Mouse (Mus musculus) adrenal gland, postnatal 14 days (tissue): ENCODE results near the gene Egln3. TPM values are rescaled to one million over a fixed set of nuclear protein-coding genes. Genes with fewer than 3 reads are reported as not detected.
A peak's percentile ranks its signal among the peaks of the same experiment; 100 is the strongest.

Experiments
- DNase-seq: peaks from one replicate; pipeline ENCODE4 v3.0.0; 2021; ENCODE audit warnings: mixed read lengths
- total RNA-seq: library from RNA; stranded (reverse); gene quantifications from 2 replicates; pipeline ENCODE4 v1.2.3, GENCODE M21; 2021

Egln3 gene
- total RNA-seq, 1 experiment from 2014 or later: 6.6 TPM

GRCm38 (mm10) chr12:54202765-54203655, 650 bp downstream of the Egln3 start:
- peak; percentile 34 for DNase-seq

DNA sequence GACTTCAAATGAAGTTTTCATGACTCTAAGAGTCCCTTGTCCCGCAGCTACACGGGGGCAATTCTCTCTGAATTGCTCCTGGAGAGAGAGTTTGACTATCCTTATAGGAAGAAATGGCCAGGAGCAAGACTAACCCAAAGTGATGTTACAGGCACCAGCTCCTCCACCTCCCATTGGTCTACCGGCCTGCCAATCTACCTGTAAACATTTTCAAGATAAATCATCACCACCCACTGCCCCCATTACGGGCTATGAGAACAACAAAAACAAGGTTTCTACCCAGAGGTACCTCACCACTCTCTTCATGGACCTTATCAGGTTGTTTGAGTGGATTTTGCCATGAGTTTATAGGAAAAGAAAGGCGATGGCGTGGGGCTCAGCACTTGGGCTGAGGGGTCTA, 1.4 kb downstream of the Egln3 start:
- no peak for DNase-seq

DNA sequence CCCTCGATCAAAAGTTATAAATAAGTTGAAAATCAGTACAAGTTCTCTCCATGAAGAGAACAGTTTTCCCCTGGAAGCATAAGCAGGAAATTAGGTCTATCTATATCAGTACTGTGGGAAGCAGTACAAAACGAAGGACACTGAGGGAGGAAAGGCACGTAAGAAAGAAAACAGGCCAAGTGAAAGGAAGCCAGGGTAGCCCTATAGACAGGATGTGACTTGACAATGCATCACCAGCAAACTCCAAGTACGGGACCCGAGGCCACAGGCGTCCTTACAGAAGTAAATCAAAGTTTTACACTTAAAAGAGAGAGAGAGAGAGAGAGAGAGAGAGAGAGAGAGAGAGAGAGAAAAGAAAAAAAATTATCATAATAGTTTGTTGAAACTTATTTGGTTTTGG, 2.8 kb downstream of the Egln3 start:
- DNase-seq: no peak

- peak; percentile 47 for DNase-seq
Observed at GRCm38 (mm10) chr12:54200172-54200571, 3.5 kb downstream of the Egln3 start.

DNA sequence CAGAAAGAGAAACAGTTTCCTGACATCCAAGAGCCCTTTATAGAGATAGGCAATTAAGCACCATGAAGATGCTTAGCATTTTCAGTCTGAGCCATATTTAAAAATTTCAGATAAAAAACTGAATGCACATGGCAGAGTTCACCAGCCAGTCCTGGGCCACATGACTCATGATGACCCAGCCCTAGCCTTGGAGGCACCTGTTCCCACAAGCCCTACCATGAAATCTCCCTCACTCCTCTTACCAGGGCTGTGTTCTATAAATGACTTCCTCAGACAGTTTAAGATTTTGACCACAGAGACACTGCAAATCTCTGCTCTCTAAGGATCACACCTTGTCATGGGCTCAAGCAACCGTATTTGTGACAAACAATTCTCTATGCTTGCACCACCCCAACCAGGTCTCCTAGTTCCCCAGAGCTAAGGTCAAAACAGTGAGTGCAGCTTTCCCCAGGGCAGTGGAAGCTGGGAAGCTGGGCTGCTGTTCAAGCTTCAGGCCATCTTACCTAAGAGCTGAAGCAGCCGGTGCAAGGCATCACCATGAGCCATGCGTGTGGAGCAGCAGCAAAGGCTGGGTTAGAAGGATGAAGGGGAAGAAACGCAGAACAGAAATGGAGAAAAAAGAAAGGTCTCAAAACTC, 5.3 kb downstream of the Egln3 start:
- DNase-seq: peak; percentile 22

DNA sequence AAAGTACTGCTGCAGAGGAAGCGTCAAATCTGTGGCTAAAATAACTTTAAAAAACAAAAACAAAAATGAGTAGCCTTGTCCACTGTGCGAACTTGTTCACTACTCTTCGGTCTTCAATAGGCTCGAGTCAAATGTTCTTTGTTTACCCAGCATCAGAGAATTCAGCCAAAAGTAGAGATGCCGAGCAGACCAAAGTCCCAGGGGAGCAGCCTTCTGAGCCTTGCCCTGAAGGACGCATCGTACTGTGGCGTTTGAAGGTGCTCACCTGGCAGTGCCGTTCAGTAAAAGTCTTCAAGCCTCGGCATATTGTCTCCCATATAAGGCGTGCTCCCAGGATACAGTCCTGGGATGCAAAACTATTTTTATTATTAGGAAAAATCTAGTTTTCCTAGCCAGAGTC, 5.8 kb downstream of the Egln3 start:
- no peak for DNase-seq

GRCm38 (mm10) chr12:54197301-54197782, 6.3 kb downstream of the Egln3 start:
- no peak for DNase-seq

DNA sequence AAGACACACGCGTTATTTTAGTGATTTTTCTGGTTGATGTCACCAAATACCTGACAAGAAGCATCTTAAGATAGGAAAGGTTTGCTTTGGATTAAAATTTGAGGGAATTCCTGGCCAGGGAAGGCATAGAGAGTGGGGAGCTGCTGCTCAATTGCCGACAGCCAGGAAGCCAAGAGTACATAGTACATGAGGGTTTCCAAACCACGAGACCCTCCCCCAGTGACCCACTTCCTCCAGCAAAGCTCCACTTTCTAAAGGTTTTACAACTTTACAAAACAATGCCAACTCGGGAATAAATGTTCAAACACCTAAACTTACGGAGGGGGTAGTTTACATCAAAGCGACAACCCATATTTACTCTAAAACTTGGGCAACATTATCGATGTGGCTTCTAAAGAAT, 6.8 kb downstream of the Egln3 start:
- no peak for DNase-seq

DNA sequence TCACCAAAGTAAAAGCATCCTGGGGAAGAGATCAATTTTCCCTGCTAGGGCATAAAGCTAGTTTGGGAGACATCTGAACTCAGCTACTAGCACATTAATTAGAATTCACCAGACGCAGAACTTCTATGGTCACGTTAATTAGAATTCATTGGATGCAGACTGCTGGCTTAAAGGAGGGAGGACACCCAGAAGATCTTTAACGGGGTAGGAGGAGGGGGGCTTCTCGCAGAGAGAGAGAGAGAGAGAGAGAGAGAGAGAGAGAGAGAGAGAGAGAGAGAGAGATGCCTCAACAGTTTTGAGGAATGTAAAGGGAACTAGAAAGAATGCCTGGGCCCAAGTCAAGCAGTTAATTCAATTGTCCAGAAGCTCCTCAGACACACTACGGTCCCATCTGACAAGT, 9.5 kb downstream of the Egln3 start:
- DNase-seq: no peak

GRCm38 (mm10) chr12:54192305-54192661, 11.4 kb downstream of the Egln3 start:
- no peak for DNase-seq

DNA sequence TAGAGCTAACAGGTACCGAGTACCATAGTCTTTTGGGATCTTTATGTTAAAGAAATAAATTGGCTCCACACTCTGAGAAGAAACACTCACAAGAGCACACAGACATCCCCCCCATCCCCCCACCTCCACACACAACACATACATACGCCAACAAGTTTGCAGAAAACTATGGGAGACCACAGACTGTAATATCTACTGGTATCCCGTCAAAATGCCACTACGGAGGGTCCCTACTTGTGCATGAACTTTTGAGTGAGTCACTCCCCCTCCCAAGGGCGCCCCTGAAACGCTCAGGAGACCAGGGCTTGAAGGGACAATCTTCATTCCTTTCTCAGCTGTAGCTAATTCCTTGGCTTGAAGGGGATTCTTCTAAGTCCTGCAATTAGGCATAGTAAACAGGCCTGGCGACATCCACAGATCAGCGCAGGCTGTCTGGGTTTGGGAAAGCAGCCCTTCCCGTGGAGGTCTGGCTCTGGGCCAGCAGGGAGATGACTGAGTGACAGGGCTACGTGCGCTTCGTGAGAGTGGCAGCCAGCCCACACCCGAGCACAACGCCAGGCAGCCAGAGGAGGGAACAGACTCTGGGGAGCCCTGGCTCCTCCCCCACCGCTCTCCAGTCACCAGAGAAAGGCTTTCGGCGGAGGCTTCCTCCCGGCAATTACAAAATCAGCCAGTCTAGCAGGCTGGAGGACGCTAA, 11.9 kb downstream of the Egln3 start:
- DNase-seq: peak; percentile 93

DNA sequence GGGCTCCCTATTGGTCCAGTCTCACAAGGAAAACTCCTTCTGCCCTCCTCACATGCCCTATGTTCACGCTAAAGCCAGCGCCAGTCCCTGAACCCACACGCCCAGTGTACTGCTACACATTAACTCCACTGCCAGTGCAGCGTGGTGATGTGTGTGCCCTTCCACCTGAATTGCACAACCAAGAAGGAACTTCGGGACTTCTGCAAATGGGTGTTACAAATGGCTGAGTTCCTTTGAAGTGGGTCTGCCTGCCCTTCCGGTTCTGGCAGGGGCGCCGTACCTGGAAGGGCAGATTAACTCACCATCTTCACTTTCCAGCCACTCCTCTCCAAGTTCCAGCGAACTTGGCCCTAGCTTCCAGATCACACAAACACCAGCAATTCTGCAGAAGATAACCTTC, 12.5 kb downstream of the Egln3 start:
- peak; percentile 23 for DNase-seq

GRCm38 (mm10) chr12:54187812-54188600, 15.7 kb downstream of the Egln3 start:
- DNase-seq: peak; percentile 56

DNA sequence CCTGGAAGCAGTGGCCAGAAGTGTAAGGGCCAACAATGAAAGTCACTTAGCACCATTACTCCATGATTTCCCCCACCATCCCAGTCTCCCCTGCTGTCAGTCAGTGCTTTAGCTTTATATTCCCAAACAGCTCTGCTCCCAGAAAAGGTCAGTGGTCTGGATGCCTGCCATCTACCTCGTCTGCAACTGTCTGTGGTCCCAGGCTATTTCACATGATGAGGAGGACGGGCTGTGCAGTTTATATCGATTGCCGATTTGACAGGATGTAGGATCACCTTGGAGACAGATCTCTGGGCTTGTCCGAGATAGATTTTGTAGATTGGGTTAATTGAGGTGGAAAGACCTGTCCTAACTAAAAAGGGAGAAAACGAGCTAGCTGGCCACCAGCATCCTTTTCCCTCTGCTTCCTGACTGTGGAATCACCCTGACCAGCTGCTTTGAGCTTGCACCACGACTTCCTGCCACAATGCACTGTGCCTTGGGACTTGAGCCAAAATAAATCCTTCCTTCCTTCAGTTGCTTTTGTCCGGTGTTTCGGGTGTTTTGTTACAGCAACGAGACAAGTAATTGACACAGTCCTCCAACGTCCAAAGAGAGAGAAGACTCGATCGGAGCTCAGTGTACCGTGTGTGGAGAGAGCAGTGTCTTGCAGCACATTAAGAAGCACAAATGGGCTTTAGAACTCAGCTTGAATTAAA, 16.6 kb downstream of the Egln3 start:
- no peak for DNase-seq

DNA sequence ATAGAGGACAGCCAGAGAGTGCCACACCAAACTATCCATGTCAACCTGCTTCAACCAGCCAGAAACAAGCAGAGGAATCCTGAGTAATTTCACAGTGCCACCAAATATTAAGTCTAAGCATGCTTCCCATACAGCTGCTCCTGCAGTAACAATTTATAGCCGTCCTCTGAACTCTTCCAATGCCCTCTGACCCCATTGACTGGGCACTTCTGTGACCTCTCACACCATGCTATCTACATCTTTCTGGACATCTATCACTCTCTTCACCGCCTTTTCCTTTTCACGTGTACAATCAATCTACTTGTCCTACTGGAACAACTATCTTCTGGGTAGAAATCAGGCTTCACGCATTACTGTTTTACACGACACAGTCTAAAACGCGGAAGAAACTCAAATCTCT, 19.4 kb downstream of the Egln3 start:
- no peak for DNase-seq

GRCm38 (mm10) chr12:54178323-54178722, 25.3 kb downstream of the Egln3 start:
- DNase-seq: no peak

DNA sequence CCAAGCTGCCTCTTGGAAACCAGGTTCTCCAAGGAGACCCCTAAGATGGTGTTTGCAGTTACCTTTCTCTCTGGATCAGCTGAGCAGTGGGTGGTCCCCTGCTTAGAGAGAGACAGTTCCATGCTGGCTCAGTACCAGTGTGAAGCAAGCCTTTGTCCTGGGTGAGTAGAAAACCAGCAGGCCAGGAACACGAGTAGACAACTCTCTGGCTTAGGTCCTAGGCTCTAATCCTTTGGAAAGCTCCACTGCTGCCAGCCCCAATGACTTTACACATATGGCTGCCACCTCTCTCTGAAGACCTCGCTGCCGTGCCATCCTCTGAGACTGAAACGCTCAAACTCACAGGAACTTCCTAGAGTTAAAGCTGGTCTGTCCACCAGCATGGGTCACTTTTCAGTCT, 34.9 kb downstream of the Egln3 start:
- no peak for DNase-seq

DNA sequence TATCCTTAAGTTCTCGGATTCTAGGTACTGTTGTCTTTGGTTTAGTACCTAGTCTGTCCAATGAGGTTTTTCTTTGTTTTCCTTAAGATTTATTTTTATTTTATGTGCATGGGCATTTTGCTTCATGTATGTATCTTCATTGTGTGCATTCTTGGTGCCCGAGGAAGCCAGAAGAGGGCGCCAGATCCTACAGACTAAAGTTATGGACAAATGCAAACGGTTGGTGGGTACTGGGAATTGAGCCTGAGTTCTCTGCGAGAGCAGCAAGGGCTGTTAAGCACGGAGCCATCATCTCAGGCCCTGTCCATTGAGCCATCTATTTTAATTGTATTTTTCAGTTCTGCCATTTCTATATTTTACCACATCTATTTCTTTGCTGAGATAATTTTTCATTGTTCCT, 35.9 kb downstream of the Egln3 start:
- peak; percentile 11 for DNase-seq

GRCm38 (mm10) chr12:54164724-54165050, 39.0 kb downstream of the Egln3 start:
- no peak for DNase-seq

DNA sequence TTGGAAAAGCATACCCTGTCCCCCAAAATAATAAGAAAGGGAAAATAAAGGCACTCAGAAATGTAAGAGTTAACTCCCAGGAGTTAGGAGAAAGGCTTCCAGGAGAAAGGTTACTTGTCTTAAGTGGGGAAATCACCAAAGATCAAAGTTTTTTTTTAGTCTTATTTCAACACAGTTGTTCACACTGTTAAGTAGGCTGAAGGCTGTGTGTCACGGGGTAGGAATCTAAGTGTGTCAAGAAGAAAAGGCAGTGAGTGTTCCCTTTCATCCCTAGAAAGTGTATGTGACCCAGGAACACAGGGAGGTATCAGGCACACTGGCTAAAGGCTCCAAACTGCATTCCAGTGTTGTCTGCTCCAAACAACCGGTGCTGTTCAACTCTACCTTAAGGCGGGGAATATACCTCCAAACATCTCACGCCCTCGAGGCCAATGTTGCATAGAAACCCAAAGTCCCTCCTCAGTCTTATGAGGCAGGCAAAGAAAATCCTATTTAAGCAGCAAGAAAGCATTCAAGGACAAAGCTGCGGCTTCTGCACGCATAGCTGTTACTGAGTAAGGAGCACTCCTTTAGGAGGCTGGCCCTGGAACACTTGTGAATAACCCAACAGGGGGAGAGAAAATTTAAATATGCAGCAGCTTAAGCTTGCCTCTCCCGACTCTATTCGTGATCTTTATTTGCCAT, 39.5 kb downstream of the Egln3 start:
- DNase-seq: no peak

- DNase-seq: no peak
Observed at GRCm38 (mm10) chr12:54163166-54163565, 40.5 kb downstream of the Egln3 start.
